Mouse (Mus musculus): ENCODE measurements around the gene Itsn1. TPM values are rescaled to one million over a fixed set of nuclear protein-coding genes. Genes with fewer than 3 reads are reported as not detected.

Itsn1 gene
- polyA plus RNA-seq, 1 experiment from 2014 or later = 26.6 TPM

DNA sequence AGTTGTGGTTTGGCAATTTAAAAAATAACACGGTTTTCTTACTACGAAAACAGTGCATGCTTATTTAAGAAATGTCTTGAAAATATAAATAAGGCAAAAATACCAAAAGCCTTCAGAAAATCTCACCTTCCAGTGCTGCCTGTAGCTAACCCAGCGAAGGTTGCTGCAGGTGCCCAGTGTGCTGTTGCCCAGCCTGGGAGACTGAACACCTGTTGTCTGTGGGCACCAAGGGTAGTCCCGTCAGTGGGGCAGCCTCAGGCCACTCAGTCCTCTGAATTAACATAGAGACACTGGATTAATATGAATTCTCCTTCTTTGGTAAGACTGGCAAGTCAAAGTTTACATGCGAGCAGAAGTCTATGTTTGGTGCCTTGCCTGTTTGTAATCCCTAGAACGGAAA lies 9.4 kb downstream of the Itsn1 start:
- H3K4me1 ChIP-seq (ENCODE audit: control insufficient read depth, insufficient read depth, low read length) = peaks cover 45% of the 10 kb centered on the region
- no peaks in the 10 kb centered on the region; the same call in 1 of the 2 replicates for H3K36me3 ChIP-seq (ENCODE audit: control insufficient read depth, insufficient read depth, low read length)
- no peak overlapping the region for H3K4me2 ChIP-seq
- WGBS (ENCODE audit: insufficient replicate concordance) = 79% methylated on average over 6 of the region's 6 CpGs
- H3K27me3 ChIP-seq (ENCODE audit: control insufficient read depth, insufficient read depth, low read length) = no peaks in the 10 kb centered on the region
- no peak overlapping the region for H3K9ac ChIP-seq (ENCODE audit: low read depth, low read length)
- H3K27ac ChIP-seq (ENCODE audit: low read depth, low read length) = no peak overlapping the region
- no peak for ATAC-seq (replicated peaks; ENCODE audit: insufficient number of reproducible peaks, low FRiP score, low TSS enrichment)
- no peak overlapping the region for H3K4me3 ChIP-seq (ENCODE audit: low read depth, low read length)
- no peaks in the 10 kb centered on the region for H3K9me3 ChIP-seq (replicated peaks; ENCODE audit: control insufficient read depth, low read length)

DNA sequence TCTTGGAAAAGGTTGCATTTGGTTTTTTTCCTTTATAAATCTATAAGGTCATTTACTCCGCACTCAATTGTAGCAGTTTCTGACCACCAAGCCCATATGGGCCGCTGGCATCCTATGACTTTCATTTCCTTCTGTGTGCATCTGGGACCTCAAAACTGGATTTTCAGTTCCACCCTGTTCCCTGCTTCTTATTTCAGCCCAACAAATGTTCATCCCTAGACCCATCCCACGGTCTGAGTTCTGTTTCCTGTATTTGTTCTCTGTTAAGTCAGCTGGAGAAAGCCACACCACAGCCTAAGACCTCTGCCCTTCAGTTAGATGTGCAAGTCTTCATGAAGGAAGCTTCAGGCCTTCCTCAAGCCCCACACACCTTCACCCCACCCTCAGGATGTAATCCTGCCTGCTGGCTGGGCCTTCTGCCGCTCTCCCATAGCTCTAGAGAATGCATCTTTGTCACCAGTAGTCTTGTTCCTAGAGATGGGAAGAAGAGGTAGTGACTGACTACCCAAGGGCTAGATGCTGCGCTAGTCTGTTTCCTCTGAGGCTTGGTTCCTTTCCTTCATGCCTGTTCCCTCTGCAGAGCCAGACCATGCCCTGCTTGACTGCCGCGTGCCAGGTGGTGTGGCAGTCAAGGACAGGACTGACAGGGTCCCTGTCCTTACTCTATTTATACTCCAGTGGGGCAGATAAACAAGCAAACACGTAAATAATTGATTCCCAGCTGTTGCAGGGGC lies 11.3 kb downstream of the Itsn1 start:
- Histone ChIP-seq H3K4me3 (ENCODE audit: low read depth, low read length) (no peak overlapping the region), H3K9me3 (replicated peaks; ENCODE audit: control insufficient read depth, low read length) (no peaks in the 10 kb centered on the region), H3K27ac (ENCODE audit: low read depth, low read length) (no peak overlapping the region), H3K4me2 (no peak overlapping the region), H3K9ac (ENCODE audit: low read depth, low read length) (no peak overlapping the region), H3K4me1 (ENCODE audit: control insufficient read depth, insufficient read depth, low read length) (peaks cover 38% of the 10 kb centered on the region), H3K27me3 (ENCODE audit: control insufficient read depth, insufficient read depth, low read length) (no peaks in the 10 kb centered on the region), H3K36me3 (ENCODE audit: control insufficient read depth, insufficient read depth, low read length) (no peaks in the 10 kb centered on the region; the same call in 1 of the 2 replicates)
- WGBS (ENCODE audit: insufficient replicate concordance) = 49% methylated on average over 8 of the region's 8 CpGs
- ATAC-seq (replicated peaks; ENCODE audit: insufficient number of reproducible peaks, low FRiP score, low TSS enrichment) = no peak

DNA sequence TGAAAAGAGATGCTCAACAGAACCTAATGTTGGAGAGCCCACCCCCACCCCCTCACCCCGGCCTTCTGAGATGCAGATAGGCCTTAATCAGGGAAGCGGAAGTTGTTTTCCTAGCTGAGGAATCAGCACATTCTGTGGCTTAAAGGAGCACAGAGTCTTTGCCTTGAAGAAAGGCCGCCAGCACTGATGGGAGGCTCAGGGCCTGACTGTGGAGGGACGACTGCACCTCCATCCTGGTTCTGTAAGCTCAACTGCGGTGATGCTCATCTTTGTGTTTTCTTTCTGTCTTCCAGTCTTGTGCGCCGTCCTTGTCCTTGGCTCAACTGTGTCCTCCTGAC lies 11.8 kb downstream of the Itsn1 start:
- no peak overlapping the region for H3K4me2 ChIP-seq
- H3K4me1 ChIP-seq (ENCODE audit: control insufficient read depth, insufficient read depth, low read length) = peaks cover 40% of the 10 kb centered on the region
- H3K36me3 ChIP-seq (ENCODE audit: control insufficient read depth, insufficient read depth, low read length) = no peaks in the 10 kb centered on the region; the same call in 1 of the 2 replicates
- no peaks in the 10 kb centered on the region for H3K27me3 ChIP-seq (ENCODE audit: control insufficient read depth, insufficient read depth, low read length)
- ATAC-seq (replicated peaks; ENCODE audit: insufficient number of reproducible peaks, low FRiP score, low TSS enrichment) = no peak
- H3K27ac ChIP-seq (ENCODE audit: low read depth, low read length) = no peak overlapping the region
- no peak overlapping the region for H3K4me3 ChIP-seq (ENCODE audit: low read depth, low read length)
- H3K9me3 ChIP-seq (replicated peaks; ENCODE audit: control insufficient read depth, low read length) = no peaks in the 10 kb centered on the region
- 52% methylated on average over 7 of the region's 7 CpGs for WGBS (ENCODE audit: insufficient replicate concordance)
- no peak overlapping the region for H3K9ac ChIP-seq (ENCODE audit: low read depth, low read length)

DNA sequence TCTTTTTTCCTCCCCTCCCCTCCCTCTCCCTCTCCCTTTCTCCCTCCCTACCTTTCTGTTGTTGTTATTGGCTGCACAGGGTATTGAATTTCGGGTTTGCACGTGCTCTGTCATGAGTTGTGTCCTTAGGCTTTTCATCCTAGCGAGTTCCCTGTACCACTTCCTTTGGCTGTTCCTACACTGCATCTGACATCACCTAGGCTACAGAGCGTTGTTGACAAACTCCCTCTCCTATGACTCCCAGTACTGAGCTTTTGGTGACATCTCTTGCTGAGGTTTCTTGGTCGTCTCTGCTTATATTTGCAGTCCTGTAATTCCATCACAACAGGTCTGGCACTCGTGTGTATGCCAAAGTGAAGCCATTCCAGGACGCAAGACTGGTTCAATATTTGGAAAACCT lies 14.0 kb downstream of the Itsn1 start:
- no peak for ATAC-seq (replicated peaks; ENCODE audit: insufficient number of reproducible peaks, low FRiP score, low TSS enrichment)

DNA sequence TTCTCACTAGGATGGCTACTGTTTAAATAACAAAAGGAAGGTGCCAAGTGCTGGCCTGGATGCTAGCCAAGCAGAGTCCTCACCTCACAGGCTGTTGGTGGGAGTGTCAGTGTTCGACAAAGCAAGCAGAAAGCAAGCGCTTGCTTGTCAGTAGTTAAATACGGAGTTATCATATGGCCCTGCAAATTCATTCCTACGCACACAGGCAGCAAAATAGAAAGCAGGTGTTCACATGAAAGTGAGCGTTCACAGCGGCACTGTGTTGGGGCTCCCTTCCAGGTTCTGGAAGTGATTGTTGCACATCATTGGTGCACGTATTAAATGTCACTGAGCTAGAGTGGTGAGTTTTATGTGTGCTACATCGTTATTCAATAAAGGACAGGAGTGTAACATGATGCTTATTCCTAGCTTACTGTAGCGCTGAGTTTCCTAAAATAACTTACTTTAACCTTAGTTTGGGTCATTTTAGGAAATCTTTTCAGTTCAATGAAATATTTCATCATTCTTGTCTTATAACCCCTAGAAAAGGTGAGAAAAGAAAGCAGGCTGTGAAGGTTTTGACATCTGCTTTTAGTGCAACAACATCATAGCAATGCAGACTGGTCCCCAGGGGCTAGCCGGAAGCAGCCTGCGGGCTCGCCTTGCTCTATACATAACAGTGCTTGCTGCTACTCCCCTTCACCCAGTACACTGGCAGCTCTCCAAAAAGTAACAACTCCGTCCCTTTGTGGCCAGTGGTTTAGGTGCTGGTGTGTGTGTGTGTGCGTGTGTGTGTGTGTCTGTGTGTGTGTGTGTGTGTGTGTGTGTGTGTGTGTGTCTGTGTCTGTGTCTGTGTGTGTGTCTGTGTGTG lies 17.2 kb downstream of the Itsn1 start:
- no peak overlapping the region for H3K27ac ChIP-seq (ENCODE audit: low read depth, low read length)
- no peaks in the 10 kb centered on the region for H3K36me3 ChIP-seq (ENCODE audit: control insufficient read depth, insufficient read depth, low read length)
- ATAC-seq (replicated peaks; ENCODE audit: insufficient number of reproducible peaks, low FRiP score, low TSS enrichment) = no peak
- H3K4me2 ChIP-seq = no peak overlapping the region
- peaks cover 15% of the 10 kb centered on the region for H3K4me1 ChIP-seq (ENCODE audit: control insufficient read depth, insufficient read depth, low read length)
- H3K27me3 ChIP-seq (ENCODE audit: control insufficient read depth, insufficient read depth, low read length) = no peaks in the 10 kb centered on the region
- 57% methylated on average over 14 of the region's 14 CpGs for WGBS (ENCODE audit: insufficient replicate concordance)
- H3K4me3 ChIP-seq (ENCODE audit: low read depth, low read length) = no peak overlapping the region
- no peaks in the 10 kb centered on the region for H3K9me3 ChIP-seq (replicated peaks; ENCODE audit: control insufficient read depth, low read length)
- H3K9ac ChIP-seq (ENCODE audit: low read depth, low read length) = no peak overlapping the region

More for the DNA sequence above, 14.0 kb downstream of the Itsn1 start:
- H3K27me3 ChIP-seq (ENCODE audit: control insufficient read depth, insufficient read depth, low read length) = no peaks in the 10 kb centered on the region
- H3K4me2 ChIP-seq = no peak overlapping the region
- H3K36me3 ChIP-seq (ENCODE audit: control insufficient read depth, insufficient read depth, low read length) = no peaks in the 10 kb centered on the region; the same call in 1 of the 2 replicates
- peaks cover 36% of the 10 kb centered on the region for H3K4me1 ChIP-seq (ENCODE audit: control insufficient read depth, insufficient read depth, low read length)
- no peak overlapping the region for H3K27ac ChIP-seq (ENCODE audit: low read depth, low read length)
- no peaks in the 10 kb centered on the region for H3K9me3 ChIP-seq (replicated peaks; ENCODE audit: control insufficient read depth, low read length)
- WGBS (ENCODE audit: insufficient replicate concordance) = 72% methylated on average over 7 of the region's 7 CpGs
- no peak overlapping the region for H3K4me3 ChIP-seq (ENCODE audit: low read depth, low read length)
- H3K9ac ChIP-seq (ENCODE audit: low read depth, low read length) = no peak overlapping the region

DNA sequence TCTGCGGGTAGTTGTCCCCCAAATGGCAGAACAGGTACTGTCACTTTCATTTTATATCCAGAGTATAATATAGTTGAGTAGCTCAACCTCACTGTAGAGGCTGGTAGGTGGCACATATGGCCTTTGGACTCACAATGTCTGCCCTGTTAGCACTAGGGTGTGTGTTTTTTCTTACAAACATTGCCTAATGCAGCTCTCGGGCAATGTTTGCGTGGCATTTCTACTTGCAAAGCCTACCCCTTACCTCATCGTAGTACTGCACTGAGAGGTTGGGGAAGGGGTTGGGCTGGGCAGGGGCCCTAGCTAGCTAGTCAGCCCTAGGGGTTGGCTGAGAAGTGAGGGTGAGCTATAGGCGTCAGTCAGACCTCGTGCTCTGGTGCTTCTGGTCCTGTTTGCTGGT lies 18.5 kb downstream of the Itsn1 start:
- no peaks in the 10 kb centered on the region for H3K36me3 ChIP-seq (ENCODE audit: control insufficient read depth, insufficient read depth, low read length)
- ATAC-seq (replicated peaks; ENCODE audit: insufficient number of reproducible peaks, low FRiP score, low TSS enrichment) = no peak
- peaks cover 14% of the 10 kb centered on the region for H3K4me1 ChIP-seq (ENCODE audit: control insufficient read depth, insufficient read depth, low read length)
- H3K27ac ChIP-seq (ENCODE audit: low read depth, low read length) = no peak overlapping the region
- no peaks in the 10 kb centered on the region for H3K9me3 ChIP-seq (replicated peaks; ENCODE audit: control insufficient read depth, low read length)
- no peaks in the 10 kb centered on the region for H3K27me3 ChIP-seq (ENCODE audit: control insufficient read depth, insufficient read depth, low read length)
- no peak overlapping the region for H3K9ac ChIP-seq (ENCODE audit: low read depth, low read length)
- H3K4me2 ChIP-seq = no peak overlapping the region
- 89% methylated on average over 6 of the region's 6 CpGs for WGBS (ENCODE audit: insufficient replicate concordance)
- H3K4me3 ChIP-seq (ENCODE audit: low read depth, low read length) = no peak overlapping the region

DNA sequence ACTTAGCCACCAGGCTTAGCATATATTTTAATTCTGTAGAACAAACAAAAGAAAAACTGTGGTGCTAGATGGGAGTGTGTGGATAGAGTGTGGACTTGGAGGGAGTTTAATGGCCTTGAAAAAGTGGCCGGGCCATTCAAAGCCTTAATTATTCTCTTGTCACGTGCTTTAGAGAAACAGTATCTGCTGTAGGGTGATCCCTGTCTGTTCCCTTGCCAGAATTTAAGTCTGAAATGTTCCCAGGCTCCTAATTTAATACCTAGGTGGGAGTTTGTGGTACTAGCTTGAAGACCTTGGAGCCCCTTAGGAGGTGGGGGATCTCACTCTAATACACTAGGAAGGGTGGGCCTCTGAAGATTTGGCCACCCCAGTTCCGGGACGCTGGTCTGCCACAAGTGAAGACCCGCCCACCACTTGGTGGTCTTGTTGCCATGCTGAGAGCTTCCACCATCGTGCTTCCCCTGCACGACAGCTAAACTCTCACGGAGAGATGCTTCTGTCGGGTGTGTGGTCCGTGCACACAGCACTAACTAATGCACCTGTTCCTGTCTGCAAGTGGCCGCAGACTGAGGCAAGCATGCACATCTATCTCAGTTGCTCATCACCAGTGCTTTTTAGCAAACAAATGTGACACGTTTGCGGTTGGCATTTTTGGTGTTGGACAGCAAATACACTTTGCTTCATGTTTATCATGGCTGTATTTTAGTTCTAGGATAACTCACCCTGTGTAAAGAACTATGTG lies 22.7 kb downstream of the Itsn1 start:
- Histone ChIP-seq H3K4me2 (no peak overlapping the region), H3K9me3 (replicated peaks; ENCODE audit: control insufficient read depth, low read length) (no peaks in the 10 kb centered on the region), H3K36me3 (ENCODE audit: control insufficient read depth, insufficient read depth, low read length) (no peaks in the 10 kb centered on the region), H3K4me1 (ENCODE audit: control insufficient read depth, insufficient read depth, low read length) (no peaks in the 10 kb centered on the region), H3K9ac (ENCODE audit: low read depth, low read length) (no peak overlapping the region), H3K27me3 (ENCODE audit: control insufficient read depth, insufficient read depth, low read length) (no peaks in the 10 kb centered on the region), H3K4me3 (ENCODE audit: low read depth, low read length) (no peak overlapping the region), H3K27ac (ENCODE audit: low read depth, low read length) (no peak overlapping the region)
- ATAC-seq (replicated peaks; ENCODE audit: insufficient number of reproducible peaks, low FRiP score, low TSS enrichment) = no peak
- 76% methylated on average over 13 of the region's 13 CpGs for WGBS (ENCODE audit: insufficient replicate concordance)

DNA sequence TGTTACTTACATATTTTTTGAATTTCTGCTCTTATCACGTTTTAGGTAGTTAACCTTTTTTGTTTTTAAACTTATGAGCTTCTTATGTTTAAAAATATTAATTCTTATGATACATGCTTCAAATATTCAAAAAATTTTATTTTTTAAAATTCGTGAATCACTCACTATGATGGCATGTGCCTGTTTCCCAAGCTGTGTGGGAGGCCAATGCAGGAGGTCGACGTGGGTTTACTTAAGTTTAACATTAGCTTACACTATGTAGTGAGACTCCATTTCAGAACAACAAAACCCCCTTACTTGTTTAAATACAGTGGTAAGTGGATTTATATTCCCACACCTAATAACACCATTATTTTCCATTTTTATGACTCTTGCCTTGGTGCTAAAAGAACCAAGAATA lies 24.5 kb downstream of the Itsn1 start:
- no peaks in the 10 kb centered on the region for H3K9me3 ChIP-seq (replicated peaks; ENCODE audit: control insufficient read depth, low read length)
- no peak overlapping the region for H3K4me2 ChIP-seq
- WGBS (ENCODE audit: insufficient replicate concordance) = 81% methylated on average over 4 of the region's 4 CpGs
- no peak for ATAC-seq (replicated peaks; ENCODE audit: insufficient number of reproducible peaks, low FRiP score, low TSS enrichment)
- no peaks in the 10 kb centered on the region for H3K36me3 ChIP-seq (ENCODE audit: control insufficient read depth, insufficient read depth, low read length)
- no peaks in the 10 kb centered on the region for H3K27me3 ChIP-seq (ENCODE audit: control insufficient read depth, insufficient read depth, low read length)
- H3K9ac ChIP-seq (ENCODE audit: low read depth, low read length) = no peak overlapping the region
- no peaks in the 10 kb centered on the region for H3K4me1 ChIP-seq (ENCODE audit: control insufficient read depth, insufficient read depth, low read length)
- no peak overlapping the region for H3K27ac ChIP-seq (ENCODE audit: low read depth, low read length)
- H3K4me3 ChIP-seq (ENCODE audit: low read depth, low read length) = no peak overlapping the region
